Mouse (Mus musculus): ENCODE results near the gene Ist1.

Gene Ist1

GRCm38 (mm10) chr8:109682120-109682519, 10.9 kb downstream of the Ist1 start:
- no peak for DNase-seq (ENCODE audit: low read depth, low spot score)

GRCm38 (mm10) chr8:109681535-109681934, 11.5 kb downstream of the Ist1 start:
- DNase-seq (ENCODE audit: low read depth, low spot score): no peak

- no peak for DNase-seq (ENCODE audit: low read depth, low spot score)
These were observed 17.0 kb downstream of the Ist1 start for GRCm38 (mm10) chr8:109675896-109676643.

GRCm38 (mm10) chr8:109673596-109673995, 19.5 kb downstream of the Ist1 start:
- no peak for DNase-seq (ENCODE audit: low read depth, low spot score)

- no peak for DNase-seq (ENCODE audit: low read depth, low spot score)
These were observed 20.4 kb downstream of the Ist1 start for GRCm38 (mm10) chr8:109672656-109673055.

GRCm38 (mm10) chr8:109666616-109667015, 26.4 kb downstream of the Ist1 start:
- no peak for DNase-seq (ENCODE audit: low read depth, low spot score)

GRCm38 (mm10) chr8:109662328-109662727, 30.7 kb downstream of the Ist1 start:
- no peak for DNase-seq (ENCODE audit: low read depth, low spot score)

- no peak for DNase-seq (ENCODE audit: low read depth, low spot score)
These were observed 36.2 kb downstream of the Ist1 start for GRCm38 (mm10) chr8:109656860-109657259.

- no peak for DNase-seq (ENCODE audit: low read depth, low spot score)
These were observed 42.3 kb downstream of the Ist1 start for GRCm38 (mm10) chr8:109650801-109651200.

- DNase-seq (ENCODE audit: low read depth, low spot score): no peak
These were observed 44.6 kb downstream of the Ist1 start for GRCm38 (mm10) chr8:109648469-109648868.

GRCm38 (mm10) chr8:109647331-109647730, 45.7 kb downstream of the Ist1 start:
- no peak for DNase-seq (ENCODE audit: low read depth, low spot score)

GRCm38 (mm10) chr8:109641236-109641635, 51.8 kb downstream of the Ist1 start:
- DNase-seq (ENCODE audit: low read depth, low spot score): no peak

GRCm38 (mm10) chr8:109640410-109640809, 52.6 kb downstream of the Ist1 start:
- DNase-seq (ENCODE audit: low read depth, low spot score): no peak

GRCm38 (mm10) chr8:109638851-109639250, 54.2 kb downstream of the Ist1 start:
- no peak for DNase-seq (ENCODE audit: low read depth, low spot score)

- no peak for DNase-seq (ENCODE audit: low read depth, low spot score)
These were observed 57.9 kb downstream of the Ist1 start for GRCm38 (mm10) chr8:109635146-109635545.

GRCm38 (mm10) chr8:109632498-109632897, 60.6 kb downstream of the Ist1 start:
- no peak for DNase-seq (ENCODE audit: low read depth, low spot score)

- no peak for DNase-seq (ENCODE audit: low read depth, low spot score)
These were observed 64.4 kb downstream of the Ist1 start for GRCm38 (mm10) chr8:109628638-109629037.

Data from CD4-positive helper T cell, adult 2 months (primary cell).